Mouse (Mus musculus) heart, postnatal 0 days (tissue): ENCODE data around the gene Olfr765. TPM values are rescaled to one million over a fixed set of nuclear protein-coding genes. Genes with fewer than 3 reads are reported as not detected.

Experiments
- ATAC-seq: fragments of 200-750 bp; cut with Nextera tagmentation; 2 replicates; pipeline ENCODE4 v1.8.0; 2017; ENCODE audit warnings: low read depth, moderate number of reproducible peaks, moderate library complexity; ENCODE audit not compliant: insufficient read depth
- DNase-seq: peaks from one replicate; pipeline ENCODE4 v3.0.0-alpha.2; 2016; ENCODE audit warnings: low spot score
- H3K27ac ChIP-seq: fragments of 300-500 bp; sonication (generic); 2 replicates; pipeline ENCODE4 v1.5.1; 2014; ENCODE audit warnings: low read depth, mild to moderate bottlenecking
- H3K27me3 ChIP-seq: fragments of 300-500 bp; sonication (generic); 2 replicates; pipeline ENCODE4 v1.6.1; 2014; ENCODE audit warnings: low read length, mixed read lengths; ENCODE audit not compliant: control insufficient read depth, insufficient read depth
- H3K36me3 ChIP-seq: fragments of 300-500 bp; sonication (generic); replicated peaks from 2 replicates; pipeline ENCODE4 v1.6.1; 2014; ENCODE audit warnings: low read length, mixed read lengths; ENCODE audit not compliant: control insufficient read depth, insufficient read depth
- H3K4me1 ChIP-seq: fragments of 300-500 bp; sonication (generic); 2 replicates; pipeline ENCODE4 v1.6.1; 2014; ENCODE audit warnings: antibody characterized with exemption; ENCODE audit not compliant: control insufficient read depth, insufficient read depth
- H3K4me2 ChIP-seq: fragments of 300-500 bp; sonication (generic); 2 replicates; pipeline ENCODE4 v1.6.1; 2014; ENCODE audit warnings: low read depth, mild to moderate bottlenecking, low read length, moderate library complexity
- H3K4me3 ChIP-seq: fragments of 300-500 bp; sonication (generic); 2 replicates; pipeline ENCODE4 v1.5.1; 2014; ENCODE audit warnings: low read depth, low read length
- H3K9ac ChIP-seq: fragments of 300-500 bp; sonication (generic); replicated peaks from 2 replicates; pipeline ENCODE4 v1.6.1; 2014; ENCODE audit warnings: low read depth, low read length, mixed read lengths
- H3K9me3 ChIP-seq: fragments of 300-500 bp; sonication (generic); replicated peaks from 2 replicates; pipeline ENCODE4 v1.6.1; 2016; ENCODE audit warnings: low read length; ENCODE audit not compliant: control insufficient read depth
- CTCF ChIP-seq: IDR thresholded peaks from 2 replicates; pipeline ENCODE4 v1.5.1; 2016; ENCODE audit warnings: antibody characterized with exemption, control low read depth, low read depth
- EP300 ChIP-seq: IDR thresholded peaks from 2 replicates; pipeline ENCODE4 v1.6.1; 2016; ENCODE audit warnings: antibody characterized with exemption, low read depth
- WGBS: fragments of 180-500 bp; shearing (Covaris S2); extraction: QIAGEN DNeasy Blood & Tissue Kit; methylation state at CpG from one replicate; pipeline ENCODE4 v1.1.7; 2014; 5-methylcytosine and 5-hydroxymethylcytosine counted together
- polyA plus RNA-seq: library from polyadenylated mRNA; unstranded; fragments of >200 nt; fragmentation: Nextera tagmentation; extraction: Ambion mirVana; gene quantifications from 2 replicates; pipeline ENCODE4 v1.2.1, GENCODE M21; 2015
- total RNA-seq: library from RNA; depleted of rRNA; stranded (reverse); fragments of >200 nt; gene quantifications from 2 replicates; pipeline ENCODE4 v1.2.3, GENCODE M21; 2014; ENCODE audit warnings: low replicate concordance; rRNA removed

Olfr765 gene
- total and polyA plus RNA-seq, 2 experiments from 2014 or later: not detected

DNA sequence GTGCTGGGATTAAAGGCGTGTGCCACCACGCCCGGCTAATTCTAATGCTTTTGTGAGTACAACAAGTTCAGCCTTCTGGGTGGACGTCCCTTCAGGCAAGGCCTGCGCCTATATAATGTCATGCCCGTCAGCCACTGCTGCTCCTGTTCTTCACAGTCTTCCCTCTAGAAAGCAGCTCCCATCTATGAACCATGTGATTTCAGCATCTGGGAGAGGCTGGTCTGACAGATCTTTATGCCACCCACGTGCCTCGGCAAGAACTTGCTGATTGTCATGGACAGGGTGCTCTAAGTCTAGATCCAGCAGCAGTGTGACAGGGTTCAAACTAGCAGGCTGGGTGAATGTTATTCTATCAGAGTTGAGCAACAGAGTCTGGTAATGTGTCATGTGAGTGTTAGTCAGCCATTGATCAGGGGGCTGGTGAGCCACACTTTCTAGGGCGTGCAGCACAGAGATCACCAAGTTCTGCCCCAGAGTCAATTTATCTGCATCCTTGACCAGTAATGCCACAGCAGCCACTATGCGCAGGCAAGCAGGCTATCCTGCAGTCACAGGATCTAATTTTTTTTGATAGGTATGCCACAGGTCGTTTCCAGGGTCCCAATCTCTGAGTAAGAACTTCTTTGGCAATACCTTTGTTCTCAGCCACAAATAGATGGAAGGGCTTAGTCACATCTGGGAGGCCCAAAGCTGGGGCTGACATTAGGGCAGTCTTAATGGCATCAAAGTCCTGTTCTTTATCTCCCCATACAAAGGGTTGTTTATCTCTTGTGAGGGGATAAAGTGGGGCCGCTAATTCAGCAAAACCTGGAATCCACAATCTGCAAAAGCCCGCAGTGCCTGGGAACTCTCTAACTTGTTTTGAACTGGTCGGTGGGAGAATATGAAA lies 45.5 kb downstream of the Olfr765 start:
- Histone ChIP-seq H3K4me1 (no peaks in the 10 kb centered on the region), H3K36me3 (no peaks in the 10 kb centered on the region), H3K27me3 (no peaks in the 10 kb centered on the region), H3K9me3 (no peaks in the 10 kb centered on the region), H3K4me3 (no peak overlapping the region), H3K4me2 (no peak overlapping the region), H3K27ac (no peak overlapping the region), H3K9ac (no peak overlapping the region)
- DNase-seq (no peak), ATAC-seq (no peak)
- no peak for TF ChIP-seq CTCF
- TF ChIP-seq EP300: no peak
- 66% methylated on average over 14 of the region's 14 CpGs for WGBS

DNA sequence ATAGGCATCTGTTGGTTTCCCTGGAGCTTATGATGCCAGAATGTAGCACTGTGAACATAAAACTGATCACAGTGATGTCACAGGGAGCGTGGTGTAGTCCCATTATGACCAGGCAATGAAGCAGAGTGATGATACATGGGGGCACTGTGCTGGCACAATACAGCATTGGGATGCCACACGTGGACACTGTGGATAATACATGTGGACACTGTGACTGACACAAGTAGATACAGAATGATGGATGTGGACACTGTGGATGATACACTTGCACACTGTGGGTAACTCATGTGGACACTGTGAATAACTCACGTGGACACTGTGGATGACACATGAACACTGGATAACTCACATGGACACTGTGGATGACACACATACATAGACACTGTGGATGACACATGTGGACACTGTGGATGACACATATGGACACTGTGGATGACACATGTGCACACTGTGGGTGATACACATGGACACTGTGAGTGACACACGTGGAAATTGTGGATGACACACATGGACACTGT lies 53.2 kb downstream of the Olfr765 start:
- Histone ChIP-seq H3K4me1 (no peaks in the 10 kb centered on the region), H3K36me3 (no peaks in the 10 kb centered on the region), H3K9ac (no peak overlapping the region), H3K27ac (no peak overlapping the region), H3K4me2 (no peak overlapping the region), H3K27me3 (no peaks in the 10 kb centered on the region), H3K9me3 (no peaks in the 10 kb centered on the region), H3K4me3 (no peak overlapping the region)
- no peak for TF ChIP-seq EP300
- no peak for TF ChIP-seq CTCF
- 54% methylated on average over 4 of the region's 4 CpGs for WGBS
- no peak for ATAC-seq
- DNase-seq: no peak

DNA sequence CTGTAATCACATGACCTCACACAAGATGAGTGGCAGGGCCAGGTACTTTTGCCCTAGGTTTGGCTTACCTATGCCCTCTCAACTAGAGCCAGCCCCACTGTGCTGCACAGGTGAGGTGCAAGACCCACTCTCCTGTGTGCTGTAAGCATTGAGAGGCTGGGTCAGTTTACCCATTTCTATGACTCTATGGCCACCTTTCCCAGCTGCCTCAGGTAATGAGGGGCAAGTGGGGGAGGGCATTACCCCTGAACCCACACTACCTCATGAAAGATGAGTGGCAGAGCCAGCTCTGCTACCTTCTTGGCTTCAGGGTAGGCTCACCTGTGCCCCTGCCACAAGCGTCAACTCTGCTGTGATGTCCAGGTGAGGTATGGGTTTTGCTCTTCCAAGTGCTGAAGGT lies 54.0 kb downstream of the Olfr765 start:
- Histone ChIP-seq H3K4me1 (no peaks in the 10 kb centered on the region), H3K27ac (no peak overlapping the region), H3K9me3 (no peaks in the 10 kb centered on the region), H3K9ac (no peak overlapping the region), H3K27me3 (no peaks in the 10 kb centered on the region), H3K4me3 (no peak overlapping the region), H3K4me2 (no peak overlapping the region), H3K36me3 (no peaks in the 10 kb centered on the region)
- DNase-seq (no peak), ATAC-seq (no peak)
- TF ChIP-seq CTCF (no peak), EP300 (no peak)
- 91% methylated on average over 1 of the region's 1 CpGs for WGBS

Other genes with a start within 250 kb of the Olfr765 start
- gene Dnajc14, start 245.9 kb downstream of the Olfr765 start, total RNA-seq: 28.6 and 29.7 TPM in 2 replicates
- 27.6 and 29.8 TPM in 2 replicates for gene Dnajc14, start 245.9 kb downstream of the Olfr765 start, polyA plus RNA-seq
- 17.9 and 24.4 TPM in 2 replicates for gene Tmem198b, start 245.6 kb downstream of the Olfr765 start, total RNA-seq
- 11.1 and 11.6 TPM in 2 replicates for gene Tmem198b, start 245.6 kb downstream of the Olfr765 start, polyA plus RNA-seq
- 19.4 and 20.0 TPM in 2 replicates for gene Sarnp, start 232.7 kb downstream of the Olfr765 start, total RNA-seq
- 135 and 141 TPM in 2 replicates for gene Sarnp, start 232.7 kb downstream of the Olfr765 start, polyA plus RNA-seq
- gene Ormdl2, start 228.4 kb downstream of the Olfr765 start, total RNA-seq: 27.6 and 32.1 TPM in 2 replicates
- 20.2 and 26.7 TPM in 2 replicates for gene Ormdl2, start 228.4 kb downstream of the Olfr765 start, polyA plus RNA-seq
- gene Gdf11, start 158.3 kb downstream of the Olfr765 start, total RNA-seq: 1.6 and 6.7 TPM in 2 replicates
- 1.5 and 1.7 TPM in 2 replicates for gene Gdf11, start 158.3 kb downstream of the Olfr765 start, polyA plus RNA-seq
- gene Cd63, start 149.0 kb downstream of the Olfr765 start, total RNA-seq: 32.9 and 72.6 TPM in 2 replicates
- 381 and 398 TPM in 2 replicates for gene Cd63, start 149.0 kb downstream of the Olfr765 start, polyA plus RNA-seq
- gene Rdh5, start 127.1 kb downstream of the Olfr765 start, total RNA-seq: 7.6 and 14.3 TPM in 2 replicates
- 9.3 and 11.1 TPM in 2 replicates for gene Rdh5, start 127.1 kb downstream of the Olfr765 start, polyA plus RNA-seq
- gene Bloc1s1, start 126.0 kb downstream of the Olfr765 start, total RNA-seq: 121 and 130 TPM in 2 replicates
- gene Bloc1s1, start 126.0 kb downstream of the Olfr765 start, polyA plus RNA-seq: 292 and 295 TPM in 2 replicates
- 22.3 and 41.4 TPM in 2 replicates for gene Itga7, start 116.2 kb downstream of the Olfr765 start, total RNA-seq
- gene Itga7, start 116.2 kb downstream of the Olfr765 start, polyA plus RNA-seq: 18.5 and 22.7 TPM in 2 replicates
- gene Mettl7b, start 89.0 kb downstream of the Olfr765 start, total RNA-seq: not detected in 2 replicates
- not detected in 2 replicates for gene Mettl7b, start 89.0 kb downstream of the Olfr765 start, polyA plus RNA-seq
- gene Olfr9, start 60.6 kb downstream of the Olfr765 start, total RNA-seq: not detected in 2 replicates
- gene Olfr9, start 60.6 kb downstream of the Olfr765 start, polyA plus RNA-seq: not detected in 2 replicates
- not detected in 2 replicates for gene Olfr763, start 39.2 kb downstream of the Olfr765 start, total RNA-seq
- gene Olfr763, start 39.2 kb downstream of the Olfr765 start, polyA plus RNA-seq: not detected in 2 replicates
- gene Olfr764-ps1, start 10.1 kb downstream of the Olfr765 start, total RNA-seq: not detected in 2 replicates
- gene Olfr764-ps1, start 10.1 kb downstream of the Olfr765 start, polyA plus RNA-seq: not detected in 2 replicates
- gene Olfr766-ps1, start 19.0 kb upstream of the Olfr765 start, total RNA-seq: not detected in 2 replicates
- not detected in 2 replicates for gene Olfr766-ps1, start 19.0 kb upstream of the Olfr765 start, polyA plus RNA-seq
- gene Olfr767, start 32.9 kb upstream of the Olfr765 start, total RNA-seq: not detected in 2 replicates
- not detected in 2 replicates for gene Olfr767, start 32.9 kb upstream of the Olfr765 start, polyA plus RNA-seq
- not detected in 2 replicates for gene Olfr768, start 49.4 kb upstream of the Olfr765 start, total RNA-seq
- not detected in 2 replicates for gene Olfr768, start 49.4 kb upstream of the Olfr765 start, polyA plus RNA-seq
- gene Olfr769, start 67.9 kb upstream of the Olfr765 start, total RNA-seq: not detected in 2 replicates
- gene Olfr769, start 67.9 kb upstream of the Olfr765 start, polyA plus RNA-seq: not detected in 2 replicates
- not detected in 2 replicates for gene Olfr770, start 89.0 kb upstream of the Olfr765 start, total RNA-seq
- gene Olfr770, start 89.0 kb upstream of the Olfr765 start, polyA plus RNA-seq: not detected in 2 replicates
- not detected in 2 replicates for gene Olfr771, start 114.8 kb upstream of the Olfr765 start, total RNA-seq
- not detected in 2 replicates for gene Olfr771, start 114.8 kb upstream of the Olfr765 start, polyA plus RNA-seq
- gene Olfr772, start 127.9 kb upstream of the Olfr765 start, total RNA-seq: not detected in 2 replicates
- gene Olfr772, start 127.9 kb upstream of the Olfr765 start, polyA plus RNA-seq: not detected in 2 replicates
- gene Olfr773, start 137.4 kb upstream of the Olfr765 start, total RNA-seq: not detected in 2 replicates
- gene Olfr773, start 137.4 kb upstream of the Olfr765 start, polyA plus RNA-seq: not detected in 2 replicates
- not detected in 2 replicates for gene Olfr774, start 186.2 kb upstream of the Olfr765 start, total RNA-seq
- not detected in 2 replicates for gene Olfr774, start 186.2 kb upstream of the Olfr765 start, polyA plus RNA-seq
- not detected in 2 replicates for gene Olfr775, start 198.4 kb upstream of the Olfr765 start, total RNA-seq
- gene Olfr775, start 198.4 kb upstream of the Olfr765 start, polyA plus RNA-seq: not detected in 2 replicates
- not detected in 2 replicates for gene Olfr776, start 209.1 kb upstream of the Olfr765 start, total RNA-seq
- not detected in 2 replicates for gene Olfr776, start 209.1 kb upstream of the Olfr765 start, polyA plus RNA-seq
- gene Olfr777, start 221.5 kb upstream of the Olfr765 start, total RNA-seq: not detected in 2 replicates
- not detected in 2 replicates for gene Olfr777, start 221.5 kb upstream of the Olfr765 start, polyA plus RNA-seq